Mouse (Mus musculus) testis, adult 2 months (tissue): ENCODE measurements around the gene Dlx1.

Experiments
- CTCF ChIP-seq: fragments of 200-500 bp; IDR thresholded peaks from 2 replicates; pipeline ENCODE4 v1.5.1; 2012; ENCODE audit warnings: low read depth, mild to moderate bottlenecking, inconsistent platforms, low read length, moderate library complexity; ENCODE audit not compliant: control insufficient read depth, insufficient read depth, insufficient replicate concordance
- POLR2A ChIP-seq: fragments of 200-500 bp; IDR thresholded peaks from 2 replicates; pipeline ENCODE4 v1.6.1; 2012; ENCODE audit warnings: low read depth, mild to moderate bottlenecking, inconsistent platforms, low read length, moderate library complexity; ENCODE audit not compliant: control insufficient read depth

DNA sequence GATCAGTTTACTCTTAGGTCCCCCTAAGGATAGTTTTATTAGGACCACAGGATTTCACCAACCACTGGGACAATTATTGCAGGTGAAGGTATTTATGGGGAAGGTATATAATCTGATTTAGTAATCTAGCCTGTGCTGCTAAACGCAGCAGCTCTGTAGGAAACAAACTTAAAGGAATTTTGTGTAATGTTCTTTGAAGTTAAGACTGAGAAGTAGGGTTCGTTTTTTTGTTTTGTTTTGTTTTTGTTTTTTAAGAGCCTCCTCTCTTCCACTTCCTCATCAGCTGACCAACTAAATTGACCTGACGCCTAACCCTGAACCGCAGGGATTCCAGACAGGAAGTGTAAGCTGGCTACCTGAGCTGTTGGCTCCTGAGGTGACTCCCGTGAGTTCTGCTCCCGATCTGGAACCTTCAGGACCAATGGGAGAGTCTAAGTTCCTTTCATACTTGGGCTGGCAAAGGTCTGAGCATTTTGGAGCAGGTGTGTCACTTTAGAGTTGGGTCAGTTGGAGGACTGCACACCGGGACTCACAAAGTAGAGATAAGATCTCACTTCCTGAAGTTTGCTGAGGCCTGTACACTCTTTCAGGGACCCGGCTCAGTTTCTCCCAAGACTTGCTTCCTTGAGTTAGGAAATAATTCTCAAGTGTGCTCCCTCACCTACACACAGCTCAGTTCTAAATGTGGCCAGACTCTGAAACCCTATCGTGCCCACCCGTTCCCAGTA, 1.2 kb upstream of the Dlx1 start:
- TF ChIP-seq CTCF (no peak), POLR2A (no peak)
